Mouse (Mus musculus) myocyte (in vitro differentiated cells): ENCODE data around the gene Zfp963. TPM values are rescaled to one million over a fixed set of nuclear protein-coding genes. Genes with fewer than 3 reads are reported as not detected.

Source experiments
- H3K27me3 ChIP-seq: one replicate; pipeline ENCODE4 v1.6.1; 2011; ENCODE audit not compliant: control insufficient read depth, insufficient read depth, insufficient read length
- H3K36me3 ChIP-seq: one replicate; pipeline ENCODE4 v1.6.1; 2011; ENCODE audit not compliant: control insufficient read depth, insufficient read depth
- H3K4me2 ChIP-seq: one replicate; pipeline ENCODE4 v1.6.1; 2011; ENCODE audit warnings: low read depth, control low read depth
- H3K4me3 ChIP-seq: one replicate; pipeline ENCODE4 v1.5.1; 2011; ENCODE audit warnings: mild to moderate bottlenecking, control low read depth, moderate library complexity
- H3K79me2 ChIP-seq: one replicate; pipeline ENCODE4 v1.6.1; 2011; ENCODE audit not compliant: control insufficient read depth, insufficient read depth
- H3ac ChIP-seq: one replicate; pipeline ENCODE4 v1.6.1; 2011; ENCODE audit not compliant: control insufficient read depth, insufficient read length
- CEBPB ChIP-seq: IDR thresholded peaks from 2 replicates; pipeline ENCODE4 v1.6.1; 2011; ENCODE audit warnings: mild to moderate bottlenecking, moderate library complexity; ENCODE audit not compliant: poor library complexity, insufficient read depth, severe bottlenecking
- E2F4 ChIP-seq: IDR thresholded peaks from one replicate; pipeline ENCODE4 v1.6.1; 2011; ENCODE audit warnings: mild to moderate bottlenecking, control low read depth, moderate library complexity; ENCODE audit not compliant: insufficient read depth
- MAX ChIP-seq: IDR thresholded peaks from one replicate; pipeline ENCODE4 v1.6.1; 2011; ENCODE audit warnings: low read depth, mild to moderate bottlenecking, control low read depth
- MYOD1 ChIP-seq, 3 experiments: IDR thresholded peaks; one replicate each; pipeline ENCODE4 v1.6.1; 2011; ENCODE audit warnings: control low read depth in 2 of 3, low read depth in 2 of 3, mild to moderate bottlenecking in 2 of 3, moderate library complexity in 1 of 3; ENCODE audit not compliant: insufficient read length in 2 of 3, control insufficient read depth in 1 of 3
- MYOG ChIP-seq, 3 experiments: IDR thresholded peaks; one replicate each; pipeline ENCODE4 v1.6.1; 2011; ENCODE audit warnings: control low read depth in 2 of 3, low read depth in 2 of 3, mild to moderate bottlenecking in 2 of 3; ENCODE audit not compliant: insufficient read length in 2 of 3, control insufficient read depth in 1 of 3, insufficient read depth in 1 of 3
- POLR2A ChIP-seq: IDR thresholded peaks from one replicate; pipeline ENCODE4 v1.6.1; 2011; ENCODE audit warnings: low read depth, mild to moderate bottlenecking, control low read depth, moderate library complexity; ENCODE audit not compliant: insufficient read length
- POLR2AphosphoS2 ChIP-seq: IDR thresholded peaks from one replicate; pipeline ENCODE4 v1.6.1; 2011; ENCODE audit warnings: low read depth, control low read depth; ENCODE audit not compliant: insufficient read length
- REST ChIP-seq: IDR thresholded peaks from one replicate; pipeline ENCODE4 v1.6.1; 2011; ENCODE audit warnings: mild to moderate bottlenecking, control low read depth, moderate library complexity; ENCODE audit not compliant: insufficient read depth, insufficient read length
- SRF ChIP-seq: IDR thresholded peaks from one replicate; pipeline ENCODE4 v1.6.1; 2011; ENCODE audit warnings: low read depth; ENCODE audit not compliant: control insufficient read depth, insufficient read length
- TCF12 ChIP-seq: IDR thresholded peaks from one replicate; pipeline ENCODE4 v1.6.1; 2011; ENCODE audit warnings: mild to moderate bottlenecking, control low read depth; ENCODE audit not compliant: poor library complexity, insufficient read depth, severe bottlenecking
- TCF3 ChIP-seq: IDR thresholded peaks from one replicate; pipeline ENCODE4 v1.6.1; 2011; ENCODE audit warnings: low read depth, control low read depth; ENCODE audit not compliant: insufficient read length
- USF1 ChIP-seq: IDR thresholded peaks from one replicate; pipeline ENCODE4 v1.6.1; 2011; ENCODE audit warnings: low read depth, mild to moderate bottlenecking, control low read depth, moderate library complexity
- polyA plus RNA-seq: library from polyadenylated mRNA; unstranded; fragments of >200 nt; fragmentation: generic; extraction: Trizol; gene quantifications from one replicate; pipeline ENCODE4 v1.2.1, GENCODE M21; 2012; ENCODE audit warnings: missing spikeins

The Zfp963 gene
- polyA plus RNA-seq, 1 experiment, result 0.97 TPM

DNA sequence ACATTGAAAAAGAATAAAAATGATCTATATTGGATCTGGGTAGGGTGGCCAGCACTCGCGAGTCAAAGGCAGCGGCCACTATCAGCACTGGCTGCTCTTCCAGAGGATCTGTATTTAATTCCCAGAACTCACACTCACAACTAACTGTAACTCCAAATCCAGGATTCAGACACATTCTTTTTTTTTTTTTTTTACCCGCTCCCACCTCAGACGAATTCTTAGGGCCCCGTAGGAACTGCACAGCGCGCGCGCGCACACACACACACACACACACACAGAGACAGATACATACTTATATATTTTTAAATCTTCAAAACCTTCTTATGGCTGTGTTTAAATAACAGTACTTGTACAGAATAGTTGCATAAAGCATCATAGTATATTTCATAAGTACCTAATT, 40.6 kb upstream of the Zfp963 start:
- Histone ChIP-seq H3K79me2 (peaks cover 35% of the 10 kb centered on the region), H3K36me3 (peaks cover 6% of the 10 kb centered on the region), H3K27me3 (no peaks in the 10 kb centered on the region), H3ac (peak overlapping the region; percentile 71), H3K4me2 (peak overlapping the region; percentile 77), H3K4me3 (peak overlapping the region; percentile 71)
- TF ChIP-seq MYOD1 (IDR thresholded peaks at IDR 0.05; ENCODE audit: control insufficient read depth in 1 of 3, insufficient read length in 2 of 3, low read depth in 2 of 3) (no peak), MAX (no peak), CEBPB (no peak), E2F4 (no peak), TCF12 (no peak), POLR2AphosphoS2 (no peak), TCF3 (no peak), MYOG (IDR thresholded peaks at IDR 0.05; ENCODE audit: control insufficient read depth in 1 of 3, insufficient read depth in 1 of 3, insufficient read length in 2 of 3, low read depth in 2 of 3) (no peak), SRF (no peak), REST (no peak), USF1 (no peak), POLR2A (no peak)

- peaks cover under 1% of the 10 kb centered on the region for H3K36me3 ChIP-seq
- H3ac ChIP-seq, result no peak overlapping the region
- TF ChIP-seq POLR2A (no peak), SRF (no peak), MYOG (IDR thresholded peaks at IDR 0.05; ENCODE audit: control insufficient read depth in 1 of 3, insufficient read depth in 1 of 3, insufficient read length in 2 of 3, low read depth in 2 of 3) (no peak), MYOD1 (IDR thresholded peaks at IDR 0.05; ENCODE audit: control insufficient read depth in 1 of 3, insufficient read length in 2 of 3, low read depth in 2 of 3) (no peak), MAX (no peak), E2F4 (no peak)
- no peaks in the 10 kb centered on the region for H3K27me3 ChIP-seq
- peak overlapping the region; percentile 71 for H3K4me3 ChIP-seq
- peaks cover 35% of the 10 kb centered on the region for H3K79me2 ChIP-seq
- H3K4me2 ChIP-seq, result peak overlapping the region; percentile 77
Observed at GRCm38 (mm10) chr8:69789731-69790130, 40.0 kb upstream of the Zfp963 start.

DNA sequence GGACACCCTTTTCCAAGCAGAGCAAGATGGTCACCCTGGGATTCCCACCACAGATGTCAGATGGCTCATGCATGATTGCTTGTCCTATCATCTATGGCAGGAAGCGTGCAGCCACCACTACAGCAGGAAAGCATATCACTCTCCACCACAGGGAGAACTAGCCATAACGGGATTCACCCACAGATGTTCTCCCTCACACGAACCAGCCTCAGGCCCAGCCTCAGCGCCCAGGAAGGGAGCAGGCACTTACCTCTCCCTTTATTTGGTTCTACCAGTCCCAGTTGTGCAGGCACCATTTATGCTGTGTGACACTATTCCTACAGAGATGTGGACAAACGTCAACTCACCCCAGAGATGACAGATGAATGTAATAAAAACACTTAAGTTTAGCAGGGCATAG, 39.3 kb upstream of the Zfp963 start:
- Histone ChIP-seq H3K79me2 (peaks cover 35% of the 10 kb centered on the region), H3K4me3 (no peak overlapping the region), H3ac (no peak overlapping the region), H3K27me3 (no peaks in the 10 kb centered on the region), H3K36me3 (no peaks in the 10 kb centered on the region), H3K4me2 (no peak overlapping the region)
- no peak for TF ChIP-seq E2F4
- TF ChIP-seq SRF, result no peak
- TF ChIP-seq POLR2A, result no peak
- TF ChIP-seq MYOG (IDR thresholded peaks at IDR 0.05; ENCODE audit: control insufficient read depth in 1 of 3, insufficient read depth in 1 of 3, insufficient read length in 2 of 3, low read depth in 2 of 3), result no peak
- TF ChIP-seq POLR2AphosphoS2, result no peak
- no peak for TF ChIP-seq TCF12
- no peak for TF ChIP-seq MAX
- no peak for TF ChIP-seq USF1
- no peak for TF ChIP-seq TCF3
- TF ChIP-seq REST, result no peak
- TF ChIP-seq MYOD1 (IDR thresholded peaks at IDR 0.05; ENCODE audit: control insufficient read depth in 1 of 3, insufficient read length in 2 of 3, low read depth in 2 of 3), result no peak
- TF ChIP-seq CEBPB, result no peak

- no peak for TF ChIP-seq POLR2AphosphoS2
- H3ac ChIP-seq, result no peak overlapping the region
- no peaks in the 10 kb centered on the region for H3K27me3 ChIP-seq
- H3K4me3 ChIP-seq, result no peak overlapping the region
- no peaks in the 10 kb centered on the region for H3K36me3 ChIP-seq
- peaks cover 23% of the 10 kb centered on the region for H3K79me2 ChIP-seq
- H3K4me2 ChIP-seq, result no peak overlapping the region
Observed at GRCm38 (mm10) chr8:69777111-69777510, 27.3 kb upstream of the Zfp963 start.

- Histone ChIP-seq H3ac (peak overlapping the region; percentile 40), H3K79me2 (peaks cover 43% of the 10 kb centered on the region), H3K27me3 (no peaks in the 10 kb centered on the region), H3K4me2 (peak overlapping the region; percentile 84), H3K4me3 (peak overlapping the region; percentile 34), H3K36me3 (no peaks in the 10 kb centered on the region)
- TF ChIP-seq SRF (no peak), MYOD1 (IDR thresholded peaks at IDR 0.05; ENCODE audit: control insufficient read depth in 1 of 3, insufficient read length in 2 of 3, low read depth in 2 of 3) (no peak), POLR2AphosphoS2 (no peak), TCF12 (no peak), TCF3 (no peak), CEBPB (no peak), POLR2A (no peak), MAX (no peak), USF1 (no peak)
Observed at GRCm38 (mm10) chr8:69775149-69775534, 25.4 kb upstream of the Zfp963 start.
